Mouse (Mus musculus) ES-Bruce4 (cell line): ENCODE results near the gene Mylk. TPM values are rescaled to one million over a fixed set of nuclear protein-coding genes. Genes with fewer than 3 reads are reported as not detected.
"Not testable (repeated sequence)": the region's sequence is repeated elsewhere in the genome, so short reads cannot be mapped to it uniquely, and the experiment has no call there.

Source experiments
- H3K27ac ChIP-seq: 2 replicates; pipeline ENCODE4 v1.5.1; 2012; ENCODE audit warnings: low read length, inconsistent platforms; ENCODE audit not compliant: insufficient read depth
- H3K27me3 ChIP-seq: 2 replicates; pipeline ENCODE4 v1.6.1; 2012; ENCODE audit warnings: mild to moderate bottlenecking, low read length, inconsistent platforms; ENCODE audit not compliant: control insufficient read depth, poor library complexity, insufficient read depth, severe bottlenecking
- H3K36me3 ChIP-seq: 2 replicates; pipeline ENCODE4 v1.6.1; 2012; ENCODE audit warnings: inconsistent platforms, mild to moderate bottlenecking, low read length, moderate library complexity; ENCODE audit not compliant: control insufficient read depth, poor library complexity, insufficient read depth, severe bottlenecking
- H3K4me1 ChIP-seq: one replicate; pipeline ENCODE4 v1.8.1; 2011; ENCODE audit warnings: low read length; ENCODE audit not compliant: control insufficient read depth, insufficient read depth
- H3K4me3 ChIP-seq: 2 replicates; pipeline ENCODE4 v1.5.1; 2011; ENCODE audit warnings: low read depth, mild to moderate bottlenecking, low read length
- H3K9ac ChIP-seq: 2 replicates; pipeline ENCODE4 v1.6.1; 2012; ENCODE audit warnings: low read depth, mild to moderate bottlenecking, inconsistent platforms; ENCODE audit not compliant: poor library complexity, severe bottlenecking
- H3K9me3 ChIP-seq: replicated peaks from 2 replicates; pipeline ENCODE4 v1.6.1; 2012; ENCODE audit warnings: mild to moderate bottlenecking, low read length, inconsistent platforms; ENCODE audit not compliant: control insufficient read depth, poor library complexity, insufficient read depth, severe bottlenecking
- CTCF ChIP-seq: IDR thresholded peaks from one replicate; pipeline ENCODE4 v1.8.1; 2011; ENCODE audit warnings: low read depth, low read length
- EP300 ChIP-seq: IDR thresholded peaks from 2 replicates; pipeline ENCODE4 v1.6.1; 2011; ENCODE audit warnings: low read depth, low read length; ENCODE audit not compliant: insufficient read depth
- POLR2A ChIP-seq: IDR thresholded peaks from one replicate; pipeline ENCODE4 v1.8.1; 2011; ENCODE audit warnings: low read length; ENCODE audit not compliant: insufficient read depth
- polyA plus RNA-seq: library from polyadenylated mRNA; stranded (reverse); fragments of >200 nt; gene quantifications from 2 replicates; pipeline ENCODE4 v1.2.4, GENCODE M21; 2011; ENCODE audit warnings: low read depth; ENCODE audit not compliant: missing spikeins, insufficient read depth, insufficient read length

Gene Mylk
- 1.4 and 1.9 TPM in 2 replicates for polyA plus RNA-seq

GRCm38 (mm10) chr16:34745065-34745585 is at the start of gene Mylk:
Gene Mylk, plus strand, starts transcription at chr16:34745210.
- Histone ChIP-seq H3K27me3 (peaks cover 4% of the 10 kb centered on the region; the same call in 1 of the 2 replicates), H3K9me3 (no peaks in the 10 kb centered on the region), H3K4me1 (peaks cover 2% of the 10 kb centered on the region), H3K36me3 (no peaks in the 10 kb centered on the region), H3K27ac (no peak within 1 kb of the TSS), H3K4me3 (peak within 1 kb of the TSS; percentile 68), H3K9ac (peak within 1 kb of the TSS; percentile 37)
- TF ChIP-seq POLR2A: no peak
- TF ChIP-seq EP300: no peak
- no peak for TF ChIP-seq CTCF

- H3K9ac ChIP-seq, H3K27me3 ChIP-seq, H3K9me3 ChIP-seq, H3K4me1 ChIP-seq, H3K27ac ChIP-seq, H3K4me3 ChIP-seq: not testable (repeated sequence)
- peaks cover 23% of the 10 kb centered on the region for H3K36me3 ChIP-seq
Measured at GRCm38 (mm10) chr16:34698721-34699120, 46.3 kb upstream of the Mylk start.

- Histone ChIP-seq H3K27me3 (no peaks in the 10 kb centered on the region), H3K9ac (no peak overlapping the region), H3K4me3 (no peak overlapping the region), H3K36me3 (peaks cover 30% of the 10 kb centered on the region), H3K27ac (no peak overlapping the region), H3K4me1 (no peaks in the 10 kb centered on the region), H3K9me3 (no peaks in the 10 kb centered on the region)
- no peak for TF ChIP-seq EP300
- TF ChIP-seq CTCF: no peak
- TF ChIP-seq POLR2A: no peak
Measured at GRCm38 (mm10) chr16:34700165-34700827, 44.7 kb upstream of the Mylk start.

GRCm38 (mm10) chr16:34700828-34701216 is 44.2 kb upstream of the Mylk start:
- no peak overlapping the region for H3K9ac ChIP-seq
- H3K4me3 ChIP-seq: no peak overlapping the region
- peaks cover 31% of the 10 kb centered on the region for H3K36me3 ChIP-seq

GRCm38 (mm10) chr16:34706019-34706418 is 39.0 kb upstream of the Mylk start:
- no peak overlapping the region for H3K4me3 ChIP-seq
- no peak overlapping the region for H3K9ac ChIP-seq
- no peaks in the 10 kb centered on the region for H3K4me1 ChIP-seq
- TF ChIP-seq CTCF: no peak
- TF ChIP-seq POLR2A: no peak
- TF ChIP-seq EP300: no peak
- no peaks in the 10 kb centered on the region for H3K27me3 ChIP-seq
- H3K27ac ChIP-seq: no peak overlapping the region
- no peaks in the 10 kb centered on the region for H3K9me3 ChIP-seq
- H3K36me3 ChIP-seq: peaks cover 41% of the 10 kb centered on the region

More at GRCm38 (mm10) chr16:34700828-34701216, 44.2 kb upstream of the Mylk start:
- H3K9me3 ChIP-seq: no peaks in the 10 kb centered on the region
- H3K27ac ChIP-seq: no peak overlapping the region
- TF ChIP-seq EP300 (no peak), POLR2A (no peak), CTCF (no peak)
- no peaks in the 10 kb centered on the region for H3K27me3 ChIP-seq
- H3K4me1 ChIP-seq: no peaks in the 10 kb centered on the region

GRCm38 (mm10) chr16:34706487-34706946 is 38.5 kb upstream of the Mylk start:
- Histone ChIP-seq H3K36me3 (peaks cover 38% of the 10 kb centered on the region), H3K4me3 (no peak overlapping the region), H3K9ac (no peak overlapping the region), H3K9me3 (no peaks in the 10 kb centered on the region), H3K27me3 (no peaks in the 10 kb centered on the region), H3K27ac (no peak overlapping the region), H3K4me1 (no peaks in the 10 kb centered on the region)
- TF ChIP-seq CTCF (no peak), EP300 (no peak), POLR2A (no peak)
